Mouse (Mus musculus): ENCODE measurements around the gene Il10.
"Not testable (repeated sequence)": the region's sequence is repeated elsewhere in the genome, so short reads cannot be mapped to it uniquely, and the experiment has no call there.

Gene Il10

DNA sequence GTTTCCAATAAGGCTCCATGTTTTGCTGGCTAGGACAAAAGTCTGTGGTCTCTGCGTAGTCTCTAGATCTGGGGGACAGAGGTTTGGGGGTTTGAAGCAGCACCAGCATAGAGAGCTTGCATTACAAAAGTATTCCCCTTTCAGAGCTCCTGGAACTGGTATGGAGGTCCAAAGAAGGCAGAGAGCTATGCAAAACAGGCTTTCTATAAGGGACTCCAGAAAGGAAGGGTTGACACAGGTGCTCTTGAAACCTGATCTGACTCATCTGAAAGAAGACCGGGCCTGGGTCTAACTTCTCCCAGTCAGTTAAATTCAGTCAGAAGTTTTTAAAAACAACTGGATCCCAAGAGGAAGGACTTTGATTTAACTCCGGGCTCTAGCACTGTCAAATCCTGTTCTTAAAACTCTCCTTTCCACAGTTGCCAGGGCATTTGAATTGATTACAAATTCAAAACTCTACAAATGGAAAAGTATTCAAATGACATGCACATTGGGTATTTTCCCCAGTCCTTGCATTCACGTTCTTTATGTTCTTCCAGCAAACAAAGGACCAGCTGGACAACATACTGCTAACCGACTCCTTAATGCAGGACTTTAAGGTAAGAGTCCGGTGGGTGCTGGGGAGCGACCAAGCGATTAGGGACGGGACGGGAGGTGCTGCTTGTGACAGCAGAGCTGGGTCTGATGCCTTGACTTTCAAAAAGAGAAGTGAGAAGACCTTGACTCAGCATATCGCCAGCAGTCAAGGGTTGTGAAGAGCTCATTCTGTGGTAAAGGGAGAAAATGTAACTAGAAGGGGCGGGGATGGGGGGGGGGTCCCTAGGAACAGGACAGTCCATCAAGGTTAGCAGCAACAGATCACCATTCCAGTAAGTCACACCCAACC, 1.0 kb downstream of the Il10 start:
- DNase-seq = no peak

- no peak for DNase-seq
These were observed 1.8 kb downstream of the Il10 start for GRCm38 (mm10) chr1:131021438-131021837.

DNA sequence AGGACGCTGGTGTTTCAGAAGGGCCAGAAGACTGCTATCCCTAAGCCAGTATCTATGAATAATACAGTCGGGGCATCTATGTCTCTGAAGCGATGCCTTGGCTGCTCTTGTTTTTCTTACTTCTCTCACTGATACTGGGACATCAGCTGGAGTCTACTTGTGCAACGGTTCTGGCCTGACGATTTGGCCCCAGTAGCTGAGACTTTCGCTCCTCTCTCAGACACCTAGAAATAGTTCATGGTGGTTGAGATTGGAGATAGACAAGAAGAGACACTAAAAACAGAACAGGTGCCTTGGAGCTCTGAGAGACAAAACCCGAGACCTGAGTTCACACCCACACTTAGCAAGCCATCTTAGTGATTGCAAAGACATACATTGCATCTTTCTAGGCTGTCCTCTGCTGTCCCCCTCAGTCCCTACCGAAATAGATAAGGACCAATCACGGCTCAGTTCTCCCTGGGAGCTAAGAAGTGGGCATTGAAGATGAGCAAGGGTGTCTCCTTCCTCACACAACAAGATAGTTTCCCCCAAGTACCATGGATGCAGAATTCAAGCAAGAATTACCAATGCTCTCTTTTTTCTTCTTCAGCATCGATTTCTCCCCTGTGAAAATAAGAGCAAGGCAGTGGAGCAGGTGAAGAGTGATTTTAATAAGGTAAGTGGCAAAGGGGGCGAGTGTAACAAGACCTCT, 2.4 kb downstream of the Il10 start:
- no peak for DNase-seq

DNA sequence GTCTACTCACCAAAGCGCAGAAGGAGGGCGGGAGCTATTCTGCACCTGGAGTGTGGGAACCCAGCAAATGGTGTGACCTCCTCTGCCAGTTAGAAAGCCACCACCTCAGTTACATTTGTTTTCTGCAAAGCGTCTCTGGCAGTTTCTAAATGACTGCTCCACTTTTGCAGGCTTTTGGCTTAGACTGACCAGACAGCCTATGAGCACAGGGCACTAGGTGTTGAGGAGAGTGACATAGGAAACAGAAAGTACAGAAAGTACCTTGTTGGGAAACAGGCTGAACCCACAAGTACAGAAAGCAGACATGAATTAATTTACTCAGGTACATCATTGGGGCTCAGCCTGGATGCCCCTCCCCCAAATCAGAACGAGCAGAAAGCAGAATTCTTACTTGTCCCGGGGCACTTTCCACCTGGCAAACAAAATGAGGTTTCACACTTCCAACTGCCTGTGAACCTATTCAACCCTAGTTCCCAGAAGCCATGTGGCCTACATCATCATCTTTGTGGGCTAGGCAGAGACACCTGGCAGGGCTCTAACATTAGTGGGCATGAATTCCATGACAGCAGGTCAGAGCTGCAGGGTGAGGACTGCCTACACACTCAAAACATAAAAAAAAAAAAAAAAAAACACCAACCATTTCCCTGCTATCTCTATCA, 3.1 kb downstream of the Il10 start:
- DNase-seq = peak; percentile 5

DNA sequence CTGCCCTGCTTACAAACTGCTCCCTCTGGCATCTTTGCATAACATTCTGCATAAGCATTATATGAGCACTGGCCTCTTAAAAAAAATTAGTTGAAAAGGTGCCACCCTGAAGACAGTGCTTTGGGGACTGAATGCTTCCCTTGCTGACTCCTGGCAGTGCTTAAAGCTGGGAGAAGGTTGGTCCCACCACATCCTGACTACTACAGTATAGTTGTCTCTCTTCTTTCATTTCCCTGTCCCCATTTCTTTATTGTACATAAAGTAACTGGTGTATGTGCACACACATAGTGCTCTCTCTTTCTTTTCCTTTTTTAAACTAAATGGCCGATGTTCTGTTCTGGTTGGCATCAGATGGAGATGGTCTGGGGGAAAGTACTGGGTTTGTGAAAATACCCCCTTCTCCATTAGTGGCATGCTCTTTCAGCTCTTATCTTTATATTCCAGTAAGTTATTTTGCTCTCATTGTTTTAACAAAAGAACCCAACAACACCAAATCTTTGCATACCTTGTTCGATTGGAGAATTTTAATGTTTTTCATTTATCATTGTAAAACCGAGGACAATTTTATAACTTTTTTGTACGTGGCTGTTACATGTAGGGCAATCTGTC, 3.7 kb downstream of the Il10 start:
- DNase-seq = not testable (repeated sequence)

DNA sequence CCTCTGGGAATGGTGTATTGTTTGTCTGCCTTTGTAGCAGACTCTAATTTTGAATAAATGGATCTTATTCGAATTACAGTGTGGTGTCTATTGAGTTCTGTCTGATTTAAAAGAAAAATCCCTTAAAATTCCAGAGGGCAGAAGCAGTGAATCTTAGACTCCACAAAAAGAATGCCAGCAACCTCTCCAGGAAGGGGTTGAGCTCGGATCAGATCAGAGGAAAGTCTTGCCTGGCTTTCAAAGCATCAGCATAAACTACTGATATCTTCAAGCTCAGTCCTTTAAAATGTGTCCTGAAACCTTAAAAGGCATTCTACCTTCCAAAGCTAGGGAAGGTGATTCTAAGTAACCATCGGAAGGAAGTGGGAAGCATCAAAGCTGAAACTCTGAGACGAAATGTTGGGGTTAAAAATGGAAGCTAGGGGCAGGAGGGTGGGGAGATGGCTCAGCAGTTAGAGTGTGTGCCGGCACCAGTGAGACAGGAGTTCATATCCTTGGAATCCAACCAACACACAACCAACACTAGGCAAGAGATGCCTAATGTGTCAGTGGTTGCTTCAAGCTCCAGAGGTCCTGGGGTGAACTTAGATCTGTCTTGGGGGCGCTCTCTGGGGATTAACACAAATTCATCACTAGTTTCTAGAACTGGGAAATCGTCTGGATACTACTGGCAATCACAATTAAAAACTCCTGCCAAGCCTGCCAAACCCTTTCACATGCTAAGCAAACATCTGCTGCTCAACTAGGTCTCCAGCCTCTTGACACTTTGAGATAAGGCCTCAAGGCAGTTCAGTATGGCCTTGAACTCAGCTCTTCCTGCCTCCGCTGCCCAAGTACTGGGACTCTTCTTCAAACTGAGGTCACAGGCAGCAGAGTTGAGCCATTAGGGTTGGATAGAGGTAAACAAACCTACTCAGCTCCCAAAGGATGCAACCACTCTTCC, 5.5 kb downstream of the Il10 start:
- no peak for DNase-seq

DNA sequence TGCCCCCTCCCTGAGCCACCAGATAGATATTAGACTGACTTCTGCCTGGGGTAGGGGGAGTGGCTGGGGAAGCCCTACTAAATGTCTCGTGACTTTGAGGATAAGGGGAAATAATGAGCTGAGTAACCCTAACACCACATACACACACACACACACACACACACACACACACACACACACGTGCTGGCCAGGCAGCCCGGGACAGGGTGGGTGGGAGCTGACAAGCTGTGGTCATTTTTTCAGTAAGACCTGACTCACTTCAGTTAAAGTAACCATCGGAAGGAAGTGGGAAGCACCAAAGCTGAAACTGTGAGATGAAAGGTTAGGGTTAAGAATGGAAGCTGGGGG, 6.2 kb downstream of the Il10 start:
- no peak for DNase-seq

GRCm38 (mm10) chr1:131029215-131029614, 9.6 kb downstream of the Il10 start:
- no peak for DNase-seq

DNA sequence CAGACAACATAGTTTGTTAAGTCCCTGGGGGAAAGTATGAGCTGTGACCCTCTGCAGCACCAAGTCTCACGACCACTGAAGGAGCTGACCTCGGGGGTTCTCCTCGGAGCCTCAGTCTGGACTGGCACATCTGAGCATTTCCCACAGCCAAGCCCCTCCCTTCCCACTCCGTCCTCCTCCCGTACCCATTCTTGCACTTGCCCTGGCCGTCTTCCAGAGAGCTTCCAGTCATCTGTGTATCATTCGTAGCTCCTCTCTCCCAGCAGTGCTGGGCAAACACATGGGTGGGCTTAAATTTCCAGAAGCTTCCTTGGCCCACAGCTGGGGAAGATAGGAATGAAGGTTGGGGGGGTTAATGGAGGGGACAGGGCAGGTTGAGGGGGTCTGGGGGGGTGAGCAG, 10.6 kb downstream of the Il10 start:
- DNase-seq = no peak

- DNase-seq = no peak
These were observed 11.6 kb downstream of the Il10 start for GRCm38 (mm10) chr1:131031267-131031666.

DNA sequence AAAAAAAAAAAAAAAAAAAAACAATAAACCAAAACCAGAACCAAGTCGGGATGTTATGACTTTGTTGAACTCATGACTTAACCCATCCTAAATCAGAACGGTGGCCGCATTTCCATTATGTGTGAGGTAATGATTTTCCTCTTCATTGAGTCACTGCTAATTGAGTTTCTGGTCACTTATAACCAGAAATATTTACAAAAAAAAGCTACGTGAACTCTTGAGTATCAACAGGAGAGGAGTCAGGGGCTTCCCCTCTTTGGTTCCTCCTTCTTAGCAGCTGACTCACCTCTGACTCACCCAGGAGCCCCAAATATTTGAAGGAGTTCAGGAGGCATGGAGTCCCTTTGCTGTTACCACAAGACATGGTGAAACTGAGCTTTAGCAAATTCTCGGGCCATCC, 18.4 kb downstream of the Il10 start:
- no peak for DNase-seq

DNA sequence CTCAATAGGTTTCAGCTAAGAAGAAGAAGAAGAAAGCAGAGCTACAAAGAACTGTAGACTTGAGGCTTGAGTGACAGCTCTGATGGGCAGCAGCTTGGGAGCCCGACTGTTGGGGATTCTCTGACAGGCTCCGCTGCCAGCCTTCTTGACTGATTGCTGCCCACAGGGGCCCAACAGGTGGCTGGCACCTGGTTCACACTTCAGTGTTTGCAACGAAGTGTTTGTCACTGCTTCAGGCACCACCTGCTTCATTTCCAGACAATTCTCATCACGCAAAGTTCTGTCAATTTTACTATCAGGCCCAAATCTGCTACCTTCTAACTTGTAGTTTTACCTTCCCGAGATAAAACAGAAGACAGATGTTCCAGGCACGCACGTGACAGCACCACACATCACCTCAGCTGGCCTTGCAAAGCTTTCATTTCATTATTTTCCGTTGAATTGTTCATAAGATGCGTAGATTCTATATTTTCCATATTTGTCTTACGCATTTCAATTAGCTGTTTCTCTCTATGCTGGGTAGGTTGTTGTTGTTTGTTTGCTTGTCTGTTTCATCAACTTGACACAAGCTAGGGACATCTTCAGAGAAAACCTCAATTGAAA, 18.9 kb downstream of the Il10 start:
- no peak for DNase-seq

GRCm38 (mm10) chr1:131039479-131039878, 19.8 kb downstream of the Il10 start:
- no peak for DNase-seq

DNA sequence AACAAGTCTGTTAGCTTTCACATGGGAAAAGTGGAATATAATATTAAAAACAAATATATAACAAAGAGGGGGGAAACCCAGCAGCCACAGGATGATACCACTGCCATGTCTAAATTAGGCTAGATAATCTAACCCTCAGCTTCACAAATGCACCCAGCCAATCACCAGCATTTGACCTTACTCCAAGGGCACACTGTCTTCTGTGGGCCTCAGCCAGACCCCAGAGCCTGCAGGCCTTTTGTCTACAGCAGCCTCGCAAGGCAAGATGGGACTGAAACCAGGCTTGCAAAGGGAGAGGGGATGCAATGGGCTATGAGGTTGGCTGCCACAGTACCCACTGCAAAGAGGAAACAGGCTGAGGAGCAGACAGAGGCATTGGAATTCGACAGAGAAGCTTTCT, 22.6 kb downstream of the Il10 start:
- no peak for DNase-seq

DNA sequence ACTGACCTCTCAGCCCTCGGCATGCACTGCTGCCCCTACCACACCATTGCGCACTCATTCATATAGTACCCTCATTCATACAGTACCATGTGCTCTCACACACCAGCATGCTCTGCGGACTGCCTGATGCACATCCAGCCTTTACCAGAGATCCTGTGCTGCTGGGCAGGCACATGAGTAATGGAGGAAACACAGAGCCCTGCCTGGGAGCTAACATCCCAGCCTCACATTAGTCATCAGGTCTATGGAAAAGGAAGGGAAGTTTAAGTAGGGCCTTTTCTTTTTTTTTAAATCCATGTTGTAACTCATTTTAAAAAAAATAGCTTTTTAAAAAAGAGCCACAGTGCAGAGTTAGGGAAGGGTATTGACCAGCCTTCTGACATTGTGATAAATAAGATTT, 23.1 kb downstream of the Il10 start:
- no peak for DNase-seq

GRCm38 (mm10) chr1:131043636-131044035, 24.0 kb downstream of the Il10 start:
- no peak for DNase-seq

DNA sequence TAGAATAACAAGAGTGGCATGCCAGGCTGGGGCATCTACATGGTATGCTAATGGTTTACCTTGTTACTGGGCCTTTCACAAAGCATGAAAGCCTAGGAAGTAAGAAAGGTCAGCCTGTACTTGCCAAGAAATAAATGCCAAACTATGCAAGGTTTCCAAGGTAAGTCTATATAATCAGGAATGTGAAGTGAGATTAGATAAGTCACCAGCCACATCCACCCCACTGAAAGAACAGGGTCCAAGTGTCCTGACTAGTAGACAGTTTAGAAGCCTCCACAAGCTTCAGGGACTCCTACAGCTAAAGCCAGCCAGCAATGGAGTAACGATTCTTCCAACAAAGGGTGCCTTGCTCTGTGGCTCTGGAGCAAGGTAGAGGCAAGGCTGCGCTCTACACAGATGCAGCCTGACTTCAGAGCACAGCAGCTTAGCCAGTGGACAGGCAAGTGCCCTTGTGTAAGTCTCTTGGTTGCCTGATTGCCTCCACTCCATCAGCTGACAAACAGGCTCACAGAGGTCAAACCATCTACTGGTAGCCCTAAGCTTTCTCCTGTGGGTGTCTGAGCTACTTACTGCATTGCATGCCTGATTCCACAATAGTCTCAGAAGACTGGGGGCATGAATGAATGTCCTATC, 26.2 kb downstream of the Il10 start:
- DNase-seq = no peak

DNA sequence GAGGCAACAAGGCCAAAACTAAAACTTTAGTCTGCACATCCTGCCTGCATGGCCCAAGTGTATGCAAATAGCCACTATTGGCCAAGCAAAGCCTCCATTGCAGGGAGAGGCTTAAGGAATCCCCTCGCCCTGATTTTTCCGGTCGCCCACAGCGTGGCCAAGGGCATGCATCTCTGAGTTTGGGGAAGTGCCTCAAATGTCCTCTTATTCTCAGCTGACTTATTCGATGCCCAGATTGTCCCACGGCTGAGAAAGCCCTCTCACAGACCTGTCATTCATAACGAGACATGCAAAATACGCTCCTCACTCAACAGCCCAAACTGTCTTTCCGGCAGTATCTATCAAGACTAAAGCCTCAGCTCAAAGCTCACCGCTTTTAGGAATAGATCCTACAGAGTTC, 27.0 kb downstream of the Il10 start:
- DNase-seq = no peak

- DNase-seq = no peak
These were observed 28.6 kb downstream of the Il10 start for GRCm38 (mm10) chr1:131048121-131048863.

- no peak for DNase-seq
These were observed 29.3 kb downstream of the Il10 start for GRCm38 (mm10) chr1:131048946-131049345.

DNA sequence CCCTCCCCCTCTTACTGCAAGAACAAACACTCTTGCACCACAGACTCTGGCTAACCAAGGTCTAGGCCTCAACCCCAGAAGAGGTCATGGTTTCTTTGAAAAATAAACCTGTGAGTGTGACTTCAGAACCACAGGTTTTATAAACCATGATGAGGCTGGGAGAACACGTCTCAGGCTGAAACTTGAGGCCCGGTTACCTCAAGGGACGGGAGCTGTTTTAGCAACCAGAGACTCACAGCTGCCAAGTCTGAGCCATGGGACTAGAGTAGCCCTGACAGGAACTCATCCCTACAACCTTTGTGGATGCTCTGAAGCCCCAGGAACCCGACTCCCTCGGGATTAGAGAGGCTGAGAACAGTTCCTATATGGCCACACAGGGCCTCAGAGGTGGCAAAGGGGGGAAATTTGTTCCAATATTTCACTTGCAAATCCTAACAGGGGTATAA, 29.7 kb downstream of the Il10 start:
- no peak for DNase-seq
